Mouse (Mus musculus) left cerebral cortex, postnatal 25 days (tissue): Measurements from ENCODE around the gene Olfr875. TPM values are rescaled to one million over a fixed set of nuclear protein-coding genes. Genes with fewer than 3 reads are reported as not detected.
"Not testable (repeated sequence)": the region's sequence is repeated elsewhere in the genome, so short reads cannot be mapped to it uniquely, and the experiment has no call there.

Experiments
- DNase-seq, 2 experiments: peaks; one replicate each; pipeline ENCODE4 v3.0.0; 2022; ENCODE audit warnings: low spot score in 2 of 2, mixed read lengths in 1 of 2
- intact Hi-C: fragments of 180-260 bp; cut with DNase I; formaldehyde crosslinking; loops from one replicate; pipeline ENCODE4 v1.15.1; 2025
- total RNA-seq, 2 experiments: library from RNA; stranded (reverse); gene quantifications; 2 replicates each; pipeline ENCODE4 v1.2.3; 2021

The Olfr875 gene
- not detected for total RNA-seq

DNA sequence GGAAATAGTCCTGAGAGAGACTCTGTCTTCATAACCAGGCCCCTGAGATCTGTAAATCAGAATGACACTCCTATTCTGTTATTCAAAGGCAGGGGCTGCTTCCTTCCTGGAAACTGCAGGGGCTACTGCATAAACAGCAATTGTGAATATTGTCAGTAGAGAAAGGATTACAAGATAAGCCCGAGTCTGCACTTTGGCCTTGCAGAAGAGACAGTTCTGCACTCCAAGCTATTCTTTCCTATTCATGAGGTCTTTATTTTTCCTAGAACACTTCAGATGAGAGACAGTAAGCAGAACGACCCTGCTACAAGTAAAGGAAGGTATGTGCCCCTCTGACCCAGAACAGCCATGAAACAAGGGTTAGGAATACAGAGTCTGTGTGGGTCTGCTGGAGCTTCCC is at the start of gene Olfr875:
Gene Olfr875, plus strand, starts transcription at position 99 of the 400 bp plus-strand sequence.
- intact Hi-C loops = no loop called here
- no peak for DNase-seq

DNA sequence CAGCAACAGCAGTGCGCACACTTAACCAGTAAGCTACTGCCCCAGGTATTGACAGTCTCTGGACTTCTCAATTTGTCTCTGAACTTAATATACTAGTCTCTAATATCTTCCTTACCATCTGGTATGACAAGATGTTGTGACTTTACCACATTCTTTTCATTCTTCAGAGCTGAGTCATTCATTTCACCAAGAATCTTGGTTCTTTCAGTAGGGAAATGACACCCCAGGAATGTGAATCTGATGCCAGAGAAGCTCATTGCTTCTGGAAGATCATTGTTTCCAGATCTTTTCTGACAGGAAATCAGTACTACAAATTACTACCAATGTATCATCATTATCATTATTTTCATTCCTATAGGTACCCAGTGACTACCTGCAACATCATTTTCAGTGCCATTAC is 37.3 kb upstream of the Olfr875 start:
- DNase-seq = no peak

DNA sequence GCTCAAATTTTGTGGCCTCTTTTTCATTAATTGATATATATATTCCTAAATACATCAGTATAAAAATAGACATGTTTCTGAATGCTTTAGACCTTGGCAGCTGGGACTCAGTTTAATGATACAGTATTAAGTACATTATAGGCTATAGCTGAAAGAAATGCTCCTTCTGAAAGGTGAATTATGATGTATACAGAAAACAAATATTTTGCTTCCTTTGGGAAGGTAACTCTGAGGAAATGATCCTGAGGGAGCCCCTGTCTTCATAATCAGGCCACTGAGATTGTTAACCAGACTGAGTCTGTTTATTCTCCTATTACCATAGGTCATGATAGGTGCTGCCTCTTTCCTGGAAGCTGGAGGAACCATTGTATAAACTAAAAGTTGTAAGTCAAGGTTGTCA is 26.9 kb upstream of the Olfr875 start, which contains the start of gene Olfr874:
Gene Olfr874, plus strand, starts transcription at position 301 of the 400 bp plus-strand sequence.
- no peak for DNase-seq
- intact Hi-C loops = no loop called here

More for the DNA sequence above, 37.3 kb upstream of the Olfr875 start:
- intact Hi-C loops = no loop called here

DNA sequence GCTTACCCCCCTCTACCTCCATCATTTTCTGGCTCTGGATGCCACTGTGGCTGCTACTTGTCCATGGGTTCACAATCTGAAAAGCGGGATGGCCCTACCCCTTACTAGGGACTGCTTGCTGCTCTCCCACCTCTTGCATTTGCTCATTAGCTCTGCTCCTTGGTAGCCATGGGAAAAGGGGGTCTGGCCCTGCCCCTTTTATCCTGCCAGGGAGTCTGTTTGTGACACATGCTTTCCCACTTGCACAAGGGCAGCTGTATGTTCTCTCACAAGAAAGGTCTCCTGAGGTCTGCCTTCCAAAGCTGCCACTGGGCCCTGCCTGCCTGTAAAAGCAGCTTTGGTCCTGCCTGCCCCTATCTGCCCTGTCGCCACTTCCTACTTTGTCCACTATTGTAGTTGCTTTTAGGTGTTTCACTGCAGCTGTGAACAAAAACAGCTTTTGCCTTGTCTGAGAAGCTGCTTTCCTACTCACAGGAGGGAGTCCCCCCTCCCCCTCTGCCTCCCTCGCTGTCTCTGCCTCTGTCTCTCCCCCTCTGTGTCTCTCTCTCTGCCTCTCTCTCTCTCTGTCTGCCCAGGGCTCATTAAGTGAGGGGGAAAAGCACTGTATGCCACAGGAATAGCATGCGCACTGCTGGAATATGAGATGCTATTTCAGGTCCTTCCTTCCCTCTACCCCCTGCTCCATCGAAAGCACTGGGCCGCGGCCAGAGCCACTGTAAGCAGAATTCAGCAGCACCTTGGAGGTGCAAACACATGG is 21.2 kb upstream of the Olfr875 start:
- peak; percentile 18 to 64 for DNase-seq
- intact Hi-C loops = no loop called here

DNA sequence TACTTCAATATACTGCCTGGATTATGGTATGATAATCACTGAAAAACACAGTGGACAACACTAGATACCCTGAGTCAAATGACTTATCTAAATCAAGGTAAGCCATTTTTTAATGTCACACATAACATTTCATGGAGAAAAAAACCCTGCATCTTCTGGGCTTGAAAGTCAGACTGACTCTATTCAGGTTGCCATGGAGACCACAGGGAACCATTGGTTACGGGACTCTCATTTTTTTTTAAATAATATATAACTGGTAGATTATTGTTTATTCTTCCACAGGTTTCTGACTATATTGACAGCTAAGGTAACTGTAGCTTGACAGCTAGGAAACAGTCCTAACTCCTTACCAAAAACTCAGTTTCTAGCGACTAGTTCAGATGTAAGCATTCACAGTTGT is 20.2 kb upstream of the Olfr875 start:
- intact Hi-C loops = no loop called here
- DNase-seq = peak in 1 of 2 experiments; percentile 14

DNA sequence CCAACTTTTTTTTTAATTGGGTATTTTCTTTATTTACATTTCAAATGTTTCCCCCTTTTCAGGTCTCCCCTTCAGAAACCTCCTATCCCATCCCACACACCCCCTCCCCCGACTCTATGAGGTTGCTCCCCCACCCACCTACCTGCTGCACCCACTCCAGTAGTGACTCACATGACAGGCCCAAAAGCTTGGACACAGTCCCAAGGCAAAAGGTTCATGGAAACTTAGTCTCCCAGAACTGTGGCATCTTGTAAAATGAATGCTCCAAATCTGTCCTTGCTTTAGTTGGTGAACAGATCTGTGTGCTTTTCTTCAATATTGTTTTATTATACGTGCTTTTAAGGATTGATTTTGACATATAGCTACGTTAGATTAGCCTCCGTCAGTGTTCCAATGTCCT is 19.7 kb upstream of the Olfr875 start:
- intact Hi-C loops = no loop called here
- peak in 1 of 2 experiments; percentile 15 for DNase-seq

DNA sequence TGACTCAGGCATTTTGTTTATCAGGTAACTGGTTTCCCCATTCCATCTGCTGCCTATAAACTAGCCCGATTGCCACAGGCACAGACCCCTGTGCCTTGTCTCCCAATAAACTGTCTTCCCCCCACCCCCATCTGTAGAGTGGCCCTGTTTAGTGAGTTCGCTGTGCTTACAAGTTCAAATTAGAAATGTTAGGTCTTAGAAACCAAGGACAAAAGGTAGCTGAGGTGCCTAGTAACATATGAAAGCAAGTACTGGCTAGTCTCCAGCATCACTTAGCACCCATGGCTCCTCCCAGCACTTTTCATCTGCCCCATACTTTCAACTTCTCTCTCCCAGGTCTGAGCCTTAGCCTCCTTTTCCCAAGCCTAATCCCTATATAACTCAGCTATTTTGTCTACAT is 9.9 kb upstream of the Olfr875 start:
- DNase-seq = no peak
- intact Hi-C loops = no loop called here

DNA sequence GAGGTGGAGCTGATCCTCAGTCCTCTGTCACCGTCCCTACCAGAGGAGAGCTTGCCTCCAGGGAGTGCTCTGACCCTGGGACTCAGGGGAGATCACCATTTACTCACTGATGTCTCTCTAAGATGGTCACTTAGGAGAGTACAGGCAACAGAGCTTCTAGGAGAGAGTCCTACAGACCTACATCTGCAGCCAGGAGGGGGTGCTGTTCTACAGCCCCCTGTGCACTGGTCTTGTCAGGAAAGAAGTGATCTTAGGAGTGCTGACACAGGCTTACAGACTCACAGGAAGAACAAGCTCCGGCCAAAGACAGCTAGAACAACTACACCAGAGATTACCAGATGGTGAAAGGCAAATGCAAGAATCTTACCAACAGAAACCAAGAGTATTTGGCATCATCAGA is 9.1 kb upstream of the Olfr875 start:
- intact Hi-C loops = no loop called here
- DNase-seq = no peak

DNA sequence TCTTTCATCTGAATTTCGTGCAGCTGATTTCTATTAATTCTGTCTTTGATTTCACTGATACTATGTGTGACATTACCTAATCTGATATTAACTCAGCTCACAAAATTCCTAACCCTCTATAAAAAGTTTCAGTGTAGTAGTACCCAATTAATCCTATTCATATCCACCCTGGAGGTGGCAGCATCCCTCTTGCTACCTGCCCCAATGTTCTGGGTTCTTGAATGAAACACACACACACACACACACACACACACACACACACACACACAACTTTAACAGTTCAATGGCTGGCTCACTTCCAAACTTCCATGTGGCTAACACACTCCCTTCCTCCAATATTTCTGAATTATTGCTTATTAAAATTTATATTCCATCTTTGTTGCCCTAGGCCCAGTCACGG is 996 bp upstream of the Olfr875 start:
- DNase-seq = no peak
- intact Hi-C loops = no loop called here

DNA sequence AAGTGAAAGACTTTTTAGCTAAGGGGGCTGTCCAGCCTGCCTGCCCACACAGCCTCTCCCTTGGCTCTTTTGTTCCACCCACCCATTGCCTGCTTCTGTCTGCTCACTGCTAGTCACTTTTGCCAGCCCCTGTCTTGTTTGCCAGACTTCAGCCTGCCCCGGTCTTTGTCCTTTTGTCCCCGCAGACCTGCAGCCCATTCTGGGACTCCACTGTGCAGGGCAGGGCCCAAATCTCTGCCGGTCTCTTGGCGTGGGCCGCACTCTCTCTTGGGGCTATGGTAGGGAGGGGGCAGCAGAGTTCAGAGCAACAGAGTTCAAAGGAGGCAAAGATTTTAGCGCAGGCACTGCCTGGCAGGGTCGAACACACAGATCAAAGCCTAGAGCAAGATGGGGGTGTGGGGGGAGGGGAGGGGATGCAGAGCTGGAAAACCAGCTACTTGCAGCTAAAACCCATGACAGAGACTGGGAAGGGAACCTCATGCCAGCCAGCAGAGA is 11.2 kb downstream of the Olfr875 start:
- intact Hi-C loops = no loop called here

DNA sequence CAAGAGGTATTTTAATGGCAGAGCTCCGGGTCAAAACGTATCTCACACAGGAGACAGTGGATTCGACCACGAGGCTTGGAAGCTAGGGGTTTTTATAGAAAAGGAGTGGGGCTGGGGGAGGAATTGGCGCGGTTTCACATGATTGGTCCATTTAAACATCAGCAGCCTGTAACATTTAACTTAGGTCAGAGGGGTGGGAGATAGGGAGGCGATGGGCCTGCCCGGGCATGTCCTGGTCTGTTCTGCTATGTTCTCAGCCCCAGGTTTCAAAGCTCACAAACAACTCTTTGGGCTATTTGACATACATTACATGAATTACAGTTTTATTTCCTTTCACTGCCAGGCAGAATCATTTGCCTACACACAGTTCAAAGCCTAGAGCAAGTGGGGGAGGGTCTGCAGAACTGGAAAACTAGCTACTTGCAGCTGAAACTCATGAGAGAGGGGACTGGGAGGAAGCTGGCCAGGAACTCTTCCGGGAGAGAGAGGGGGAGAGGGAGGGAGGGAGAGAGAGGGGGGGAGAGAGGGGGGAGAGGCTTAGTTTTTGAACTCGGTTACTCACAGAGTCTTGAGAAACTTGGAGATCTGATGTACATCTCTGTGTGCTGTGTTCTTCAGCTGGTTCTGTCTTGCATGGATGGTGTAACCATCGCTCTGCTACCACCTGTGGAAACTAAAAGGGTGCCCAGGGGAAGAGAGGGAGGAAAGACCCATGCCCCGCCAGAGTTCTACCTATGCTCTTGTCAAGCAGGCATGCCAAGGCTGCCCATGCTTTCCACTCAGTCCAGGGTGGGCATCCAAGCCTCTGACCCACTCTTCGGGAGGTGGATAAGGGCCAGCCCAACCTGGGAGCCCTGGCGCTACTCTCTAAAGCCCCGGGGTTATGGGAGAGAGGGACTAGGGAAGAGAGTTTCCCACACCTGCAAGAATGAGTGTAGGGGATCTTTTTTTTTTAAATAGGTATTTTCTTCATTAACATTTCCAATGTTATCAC is 12.0 kb downstream of the Olfr875 start:
- DNase-seq, intact Hi-C loops: not testable (repeated sequence)

More for the DNA sequence above, 11.2 kb downstream of the Olfr875 start:
- DNase-seq = peak in 1 of 2 experiments; percentile 12

DNA sequence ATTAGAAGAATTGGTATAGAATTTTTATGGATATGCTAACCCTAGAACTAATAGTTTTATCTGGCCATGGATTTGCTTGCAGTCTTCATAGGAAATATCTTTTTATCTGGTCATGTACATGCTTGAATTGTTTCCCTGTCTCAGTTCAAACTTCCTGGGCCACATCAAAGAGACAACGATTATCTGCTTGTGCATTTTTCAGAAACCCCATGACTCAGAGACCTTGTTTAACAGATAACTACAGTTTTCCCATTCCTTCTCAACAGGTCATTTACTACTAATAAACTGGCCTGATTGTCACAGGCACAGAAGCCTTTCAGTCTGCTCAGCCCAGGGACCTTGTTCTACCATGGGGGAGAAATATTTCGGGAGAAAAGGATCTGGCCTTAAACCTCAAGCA is 14.8 kb downstream of the Olfr875 start:
- intact Hi-C loops = no loop called here
- DNase-seq = no peak

DNA sequence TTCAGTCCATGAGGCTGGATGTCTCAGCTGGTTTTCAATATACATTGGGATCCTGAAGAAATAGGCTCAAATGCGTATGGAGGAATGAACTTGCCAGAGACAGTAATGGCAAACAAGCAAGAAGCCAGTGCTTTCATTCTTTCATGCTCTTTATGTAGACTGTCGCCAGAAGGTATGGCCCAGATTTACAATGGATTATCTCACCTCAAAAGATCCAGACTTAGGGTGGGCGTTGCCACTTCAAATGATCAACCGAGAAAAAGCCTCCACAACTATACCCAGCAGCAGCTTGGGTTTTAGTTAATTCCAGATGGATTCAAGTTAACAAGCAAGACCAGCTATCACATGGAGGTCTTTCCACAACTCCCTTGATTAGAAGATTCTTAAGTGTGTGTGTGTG is 30.4 kb downstream of the Olfr875 start:
- DNase-seq = peak in 1 of 2 experiments; percentile 80
- intact Hi-C loops = no loop called here

DNA sequence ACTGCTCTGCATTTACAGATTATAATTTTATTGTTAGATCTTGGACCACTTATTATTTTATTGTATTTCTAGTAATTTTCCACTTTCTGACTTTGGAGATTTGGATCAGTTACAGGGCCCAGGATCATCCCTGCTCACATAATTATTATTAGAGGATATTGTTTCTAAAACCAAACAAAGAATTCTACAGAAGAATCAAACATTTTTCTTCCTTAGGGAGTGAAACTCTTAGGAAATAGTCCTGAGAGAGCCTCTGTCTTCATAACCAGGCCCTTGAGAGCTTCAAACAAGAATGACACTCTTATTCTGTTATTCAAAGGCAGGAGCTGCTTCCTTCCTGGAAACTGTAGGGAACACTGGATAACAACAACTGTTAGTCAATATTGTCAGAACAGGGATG is 31.1 kb downstream of the Olfr875 start, which contains the start of gene Olfr876:
Gene Olfr876, plus strand, starts transcription at position 301 of the 400 bp plus-strand sequence.
- intact Hi-C loops = no loop called here
- DNase-seq = no peak

DNA sequence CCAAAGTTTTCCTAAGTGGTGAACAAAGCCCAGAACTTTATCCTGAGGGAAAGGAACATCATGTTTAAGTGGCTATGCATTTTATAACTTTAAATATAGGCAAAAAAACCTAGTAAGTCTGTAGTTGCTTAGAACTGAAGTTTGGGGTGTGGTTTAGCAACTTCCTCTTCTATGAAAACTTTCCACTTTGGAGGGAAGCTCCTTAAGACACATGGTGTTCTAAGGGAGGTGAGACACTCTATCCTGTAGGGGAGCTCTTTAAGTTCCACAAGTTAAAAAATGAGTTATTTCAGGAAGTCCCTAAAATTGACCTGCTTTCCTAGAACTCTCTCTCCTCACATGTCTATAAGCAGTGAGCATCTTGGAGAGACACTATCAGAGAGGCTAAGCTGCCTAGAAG is 35.6 kb downstream of the Olfr875 start:
- intact Hi-C loops = no loop called here
- no peak for DNase-seq

DNA sequence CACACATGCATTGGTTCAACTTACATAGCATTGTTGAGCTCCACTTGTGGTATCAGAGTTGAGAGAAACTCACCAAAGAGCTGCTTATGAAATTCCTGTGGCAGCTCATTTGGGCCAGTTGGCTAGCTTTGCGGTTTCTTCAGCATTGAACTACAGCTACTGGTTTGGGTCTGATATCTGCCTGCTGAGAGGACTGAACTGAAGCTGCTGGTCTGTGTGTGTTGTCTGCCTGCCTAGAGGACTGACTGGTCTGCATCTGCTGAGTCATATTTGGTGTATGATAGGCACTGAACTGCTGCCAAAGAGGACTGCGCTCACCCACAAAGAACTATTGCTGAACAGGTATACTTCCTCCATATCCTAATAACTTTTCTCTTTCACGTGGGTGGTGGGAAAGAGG is 36.8 kb downstream of the Olfr875 start:
- DNase-seq = no peak
- intact Hi-C loops = no loop called here

DNA sequence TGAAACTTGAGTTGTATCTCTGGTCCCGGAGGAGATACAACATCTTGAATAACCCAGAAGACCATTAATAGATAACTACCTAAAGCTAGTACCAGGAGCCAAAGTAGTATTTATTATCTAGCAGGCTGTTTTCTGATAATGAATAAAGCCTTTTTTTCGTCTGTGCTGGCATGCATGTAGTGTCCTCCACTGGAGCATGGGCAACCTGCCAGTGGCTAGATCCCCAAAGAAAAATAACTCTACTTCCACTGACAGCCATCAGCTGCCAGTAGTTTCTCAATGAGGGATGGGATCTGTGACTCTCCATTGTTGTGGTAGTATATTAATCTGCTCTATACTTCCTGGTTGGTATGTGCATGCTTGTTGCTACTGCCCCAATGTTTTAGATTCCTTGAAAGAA is 37.3 kb downstream of the Olfr875 start:
- no peak for DNase-seq
- intact Hi-C loops = no loop called here

DNA sequence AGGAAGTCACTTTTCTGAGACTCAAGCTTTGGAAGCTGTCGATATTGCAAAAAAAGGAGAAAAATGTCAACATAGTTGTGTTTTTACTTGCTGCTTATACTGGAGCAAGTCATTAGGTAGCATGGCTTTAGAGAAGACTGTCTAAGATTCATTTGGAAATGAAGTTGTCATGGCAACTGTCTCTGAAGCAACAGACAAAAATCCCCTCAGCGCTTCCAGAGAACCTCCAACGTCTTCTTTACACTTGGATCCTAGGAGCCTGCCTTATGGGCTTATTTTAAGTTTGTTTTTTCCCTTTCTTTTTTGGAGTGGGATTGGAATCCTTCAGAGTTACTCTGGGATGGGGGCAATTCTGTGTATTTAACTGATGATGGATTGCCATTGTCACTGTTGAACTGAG is 43.0 kb downstream of the Olfr875 start:
- DNase-seq = peak; percentile 41 to 89
- intact Hi-C loops = loop anchor here (5.0 kb wide), 2 partner anchors 103 to 137 kb away; partner anchors contain the start of gene Olfr878
